Mouse (Mus musculus): Measurements from ENCODE around the gene Echs1. TPM values are rescaled to one million over a fixed set of nuclear protein-coding genes. Genes with fewer than 3 reads are reported as not detected.

Echs1 gene
- total RNA-seq, 4 experiments from 2014 or later = 61.4 to 68.6 (median 65.7) TPM

DNA sequence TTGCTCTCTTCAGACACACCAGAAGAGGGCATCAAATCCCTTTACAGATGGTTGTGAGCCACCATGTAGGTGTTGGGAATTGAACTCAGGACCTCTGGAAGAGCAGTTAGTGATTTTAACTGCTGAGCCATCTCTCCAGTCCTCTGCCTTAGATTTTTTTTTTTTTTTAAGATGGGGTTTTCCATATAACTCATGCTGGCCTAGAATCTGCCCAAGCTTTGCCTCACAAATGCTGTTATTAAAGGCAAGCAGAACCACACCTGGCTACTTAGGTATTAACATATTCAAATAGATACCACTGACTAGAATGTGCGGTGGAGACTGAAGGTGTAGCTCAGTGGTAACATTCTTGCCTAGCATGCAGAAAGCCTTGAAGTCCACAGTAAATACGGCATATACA lies 4.2 kb upstream of the Echs1 start:
- DNase-seq (ENCODE audit: low spot score in 2 of 2) = no peak

DNA sequence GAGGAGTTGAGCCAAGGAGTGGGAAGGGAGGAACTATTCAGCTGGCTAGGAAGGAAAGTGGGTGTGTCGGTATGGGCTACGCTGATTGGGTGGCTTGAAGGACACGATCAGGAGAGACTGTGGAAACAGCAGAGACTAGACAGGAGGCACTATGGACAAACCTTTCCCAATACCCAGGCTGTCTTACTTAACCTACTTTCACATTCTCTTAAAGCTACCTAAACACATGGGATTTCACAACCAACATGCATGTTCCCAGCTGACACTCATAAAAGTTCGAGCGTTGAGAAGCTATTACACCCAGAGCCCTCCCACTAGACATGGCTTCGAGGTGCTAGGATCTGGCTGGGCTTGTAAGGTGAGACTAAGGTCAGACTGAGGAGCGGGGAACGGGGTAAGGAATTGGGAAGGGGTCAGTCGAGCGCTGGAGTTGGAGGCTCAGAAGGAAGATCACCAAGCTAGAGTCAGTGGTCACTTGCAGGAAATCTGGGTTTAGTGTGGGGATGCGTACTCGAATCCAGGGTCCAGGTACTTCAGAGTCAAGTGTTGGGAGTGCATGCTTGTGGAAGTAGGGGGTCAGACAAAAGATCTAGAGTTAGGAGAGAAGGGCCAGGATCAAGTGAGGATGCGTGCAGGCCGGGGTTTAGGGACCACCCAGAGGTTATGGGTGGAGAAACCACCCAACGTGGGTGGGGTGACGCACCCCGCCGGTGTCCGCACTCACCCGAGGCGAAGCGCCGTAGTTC lies 520 bp downstream of the Echs1 start, which contains the start of gene Paox:
Paox (plus strand) TSS at position 217 of the 746 bp plus-strand sequence.
- DNase-seq (ENCODE audit: low spot score in 2 of 2) = peak; percentile 51 to 53

DNA sequence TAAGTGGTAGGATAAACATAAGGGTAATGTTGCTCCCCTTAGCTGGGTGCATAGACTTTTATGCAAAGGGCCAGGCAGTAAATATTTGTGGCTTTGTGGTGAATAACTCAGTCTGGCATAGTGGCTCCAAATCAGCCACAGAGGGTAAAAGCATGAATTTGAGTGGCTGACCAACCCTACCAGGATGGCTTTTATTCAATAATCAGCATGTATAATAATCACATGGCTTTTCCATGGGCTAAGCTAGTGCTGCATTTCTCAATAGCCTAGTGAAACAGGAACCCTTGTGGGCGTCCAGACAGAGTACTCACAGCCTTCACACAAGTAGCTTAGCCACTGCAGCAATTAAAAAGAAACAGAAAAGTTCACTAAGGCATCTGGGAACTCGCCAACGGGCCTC lies 4.3 kb downstream of the Echs1 start:
- DNase-seq (ENCODE audit: low spot score in 2 of 2) = no peak

DNA sequence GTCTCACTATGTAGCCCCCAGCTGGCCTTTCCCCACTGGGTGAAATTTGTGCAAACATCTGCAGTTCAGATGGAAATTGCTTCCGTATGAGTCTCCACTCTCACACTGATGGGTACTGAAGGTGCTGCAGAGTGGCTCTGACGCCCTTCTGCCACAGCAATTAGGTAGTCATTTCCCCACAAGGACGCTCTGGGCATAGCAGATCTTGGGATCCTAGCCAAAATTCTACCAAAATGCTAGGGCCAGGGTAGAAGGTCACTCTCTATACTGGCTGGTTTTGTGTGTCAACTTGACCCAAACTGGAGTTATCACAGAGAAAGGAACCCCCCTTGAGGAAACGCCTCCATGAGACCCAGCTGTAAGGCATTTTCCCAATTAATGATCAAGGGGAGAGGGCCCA lies 12.3 kb downstream of the Echs1 start:
- no peak for DNase-seq (ENCODE audit: low spot score in 2 of 2)

DNA sequence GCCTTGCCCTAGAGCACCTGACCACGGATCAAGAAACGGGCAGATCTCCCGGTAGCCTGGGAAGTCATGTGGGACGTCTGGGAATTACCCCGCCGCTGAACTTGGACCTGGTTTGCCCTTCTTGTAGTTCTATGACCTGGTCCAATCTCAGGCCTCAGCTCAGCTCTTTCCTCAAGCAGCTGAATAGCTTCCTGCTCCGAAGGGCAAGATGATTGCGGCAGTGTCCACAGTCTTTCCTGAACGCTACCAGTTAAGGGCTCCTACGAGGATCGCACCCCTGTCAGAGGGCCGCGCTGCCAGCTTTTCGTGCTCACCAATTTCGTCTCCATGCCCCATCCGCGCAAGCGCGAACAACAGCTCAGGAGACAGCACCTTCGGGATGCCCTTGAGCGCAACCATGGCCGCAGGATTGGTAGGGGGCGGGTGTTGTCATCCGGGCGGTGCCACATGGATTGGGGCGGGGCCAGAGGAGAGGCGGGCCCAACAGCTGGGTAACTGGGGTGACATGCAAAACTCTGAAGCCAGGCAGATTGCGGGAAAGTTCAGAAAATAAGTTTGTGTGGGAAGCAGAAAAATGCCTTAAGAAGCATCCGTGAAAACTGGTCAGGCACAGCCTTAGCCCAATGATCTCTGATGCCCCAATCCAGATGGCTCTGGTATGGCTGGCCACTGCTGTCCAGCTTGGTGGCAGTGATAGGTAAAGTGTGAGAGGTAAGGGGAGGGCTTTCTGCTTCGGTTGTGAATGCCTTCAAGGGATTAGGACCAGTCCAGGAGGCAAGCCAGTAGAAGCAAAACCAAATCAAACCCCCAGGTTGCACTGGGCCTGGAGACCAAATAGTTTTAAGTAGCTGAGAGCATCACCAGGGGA lies 14.0 kb downstream of the Echs1 start, which contains the start of gene Fuom:
Fuom (minus strand) TSS at position 449 of the 868 bp plus-strand sequence.
- peak; percentile 75 to 87 for DNase-seq (ENCODE audit: low spot score in 2 of 2)

DNA sequence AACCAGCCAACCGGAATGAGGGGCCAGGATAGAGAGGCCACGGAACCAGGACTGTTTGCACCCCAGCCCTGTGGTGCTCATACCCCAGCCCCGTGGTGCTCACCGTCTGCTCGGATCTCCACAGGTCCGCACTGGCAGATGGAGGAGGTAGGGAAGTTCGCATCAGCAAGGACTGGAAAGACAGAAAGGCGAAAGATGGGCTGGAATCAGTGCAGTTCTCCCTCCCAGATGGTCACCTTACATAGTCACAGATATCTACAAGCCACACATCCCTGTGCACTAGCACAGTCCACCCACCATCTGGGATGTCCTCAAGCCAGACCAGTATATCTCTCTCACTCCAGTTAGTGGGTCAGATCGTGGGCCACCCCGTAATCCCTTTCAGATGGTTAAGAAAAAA lies 14.8 kb downstream of the Echs1 start:
- DNase-seq (ENCODE audit: low spot score in 2 of 2) = no peak

DNA sequence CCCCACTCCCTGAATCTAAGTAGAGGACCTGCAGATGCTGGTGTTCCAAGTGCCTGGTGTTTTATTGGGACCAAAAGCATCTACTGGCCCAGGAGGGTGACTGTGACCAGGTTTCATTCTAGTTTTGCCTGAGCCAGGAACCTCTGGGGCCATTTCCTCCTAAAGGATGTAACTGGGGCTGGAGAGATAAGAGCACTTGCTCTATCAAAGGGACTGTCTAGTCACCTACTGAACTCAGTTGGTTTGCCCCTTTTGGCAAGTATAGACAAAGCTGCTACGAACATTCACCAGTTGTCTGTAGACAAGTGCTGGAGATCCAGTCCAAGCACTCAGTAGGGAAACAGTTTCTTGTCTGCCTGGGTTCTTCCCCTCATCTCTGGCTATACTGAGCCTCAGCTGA lies 17.8 kb downstream of the Echs1 start:
- DNase-seq (ENCODE audit: low spot score in 2 of 2) = no peak

DNA sequence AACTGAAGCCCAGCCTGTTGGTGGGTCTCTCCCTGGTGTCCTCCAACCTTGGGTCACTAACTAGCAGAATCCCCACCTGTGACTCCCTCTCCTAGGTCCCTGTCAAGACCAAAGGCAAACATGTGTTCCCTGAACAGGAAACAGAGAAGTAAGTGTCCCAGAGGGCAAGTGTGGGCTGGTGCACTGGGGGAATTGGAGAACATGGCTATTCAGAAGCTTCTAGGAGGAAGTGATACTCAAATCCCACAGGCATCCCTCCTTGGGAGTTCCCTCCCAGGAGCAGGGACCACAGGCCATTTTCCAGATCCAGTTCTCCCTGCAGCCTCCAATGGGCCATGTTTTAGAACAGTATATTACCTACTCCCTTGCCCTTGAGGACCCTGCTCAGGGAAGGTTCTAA lies 20.2 kb downstream of the Echs1 start:
- no peak for DNase-seq (ENCODE audit: low spot score in 2 of 2)

DNA sequence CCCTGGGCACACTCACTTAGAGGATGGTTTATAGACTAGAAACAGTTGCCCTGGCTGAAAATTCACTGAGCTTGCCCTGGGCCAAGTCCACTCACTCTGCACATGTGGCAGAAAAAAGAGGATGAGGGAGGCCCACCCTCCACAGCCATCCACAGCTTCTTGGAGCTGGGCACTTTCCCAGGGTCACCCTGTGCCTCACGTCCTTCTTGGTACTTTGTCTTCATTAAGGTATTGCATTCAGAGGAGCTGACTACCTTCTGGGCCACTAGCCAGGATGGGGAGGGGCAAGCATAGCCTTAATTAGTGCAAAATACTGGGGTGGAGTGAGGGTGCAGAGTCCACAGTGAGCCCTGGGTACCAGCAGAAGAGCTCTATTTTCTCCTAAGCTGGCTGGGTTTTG lies 20.7 kb downstream of the Echs1 start:
- DNase-seq (ENCODE audit: low spot score in 2 of 2) = no peak

DNA sequence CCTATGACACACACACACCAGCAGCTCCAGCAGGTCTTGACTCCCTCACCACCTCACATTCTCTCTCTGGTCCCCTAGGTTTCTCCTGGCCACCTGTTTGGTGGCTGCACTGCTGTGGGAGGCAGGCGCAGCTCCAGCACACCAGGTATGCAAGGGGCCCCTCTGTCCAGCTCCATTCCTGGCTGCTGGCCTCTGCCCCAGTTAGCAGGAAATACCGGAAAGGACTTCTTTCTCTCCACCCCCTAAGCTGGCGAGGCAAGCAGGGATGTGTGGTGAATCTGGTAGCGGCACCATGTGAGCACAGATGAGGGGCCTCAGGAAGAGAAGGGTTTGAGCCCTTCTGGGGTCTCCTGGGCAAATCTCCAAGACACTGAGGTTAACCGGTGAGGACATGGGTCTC lies 21.3 kb downstream of the Echs1 start:
- no peak for DNase-seq (ENCODE audit: low spot score in 2 of 2)

DNA sequence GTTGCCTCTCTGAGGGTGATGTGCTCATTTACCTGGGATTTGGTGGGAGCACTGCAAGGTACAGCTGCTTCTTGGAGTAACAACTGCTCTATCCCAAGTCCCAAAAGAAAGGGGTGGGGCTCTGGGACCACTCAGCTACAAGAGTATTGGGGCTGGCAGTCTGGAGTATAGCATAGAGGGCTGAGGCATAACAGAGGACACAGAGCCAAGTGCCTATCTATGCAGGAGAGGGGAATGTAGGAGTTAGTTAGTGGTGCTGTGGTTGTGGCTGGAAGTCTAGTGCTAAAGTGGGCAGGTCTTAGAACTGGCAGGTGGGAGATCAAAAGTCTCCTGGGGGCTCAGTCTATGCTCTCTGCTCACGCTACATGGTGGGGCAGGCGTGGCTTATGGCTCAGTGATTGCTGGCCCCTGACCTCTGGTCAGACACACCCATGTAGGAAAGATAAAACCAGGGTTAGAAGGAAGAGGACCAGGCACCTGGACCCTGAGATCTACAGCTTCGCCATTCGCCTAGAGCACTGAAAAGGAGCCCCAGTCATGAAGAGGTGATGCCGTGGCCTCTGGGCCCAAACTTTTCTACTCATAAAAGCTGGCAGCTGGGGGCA lies 23.2 kb downstream of the Echs1 start, which contains the start of gene Prap1:
Prap1 (plus strand) TSS at position 472 of the 605 bp plus-strand sequence.
- DNase-seq (ENCODE audit: low spot score in 2 of 2) = no peak

DNA sequence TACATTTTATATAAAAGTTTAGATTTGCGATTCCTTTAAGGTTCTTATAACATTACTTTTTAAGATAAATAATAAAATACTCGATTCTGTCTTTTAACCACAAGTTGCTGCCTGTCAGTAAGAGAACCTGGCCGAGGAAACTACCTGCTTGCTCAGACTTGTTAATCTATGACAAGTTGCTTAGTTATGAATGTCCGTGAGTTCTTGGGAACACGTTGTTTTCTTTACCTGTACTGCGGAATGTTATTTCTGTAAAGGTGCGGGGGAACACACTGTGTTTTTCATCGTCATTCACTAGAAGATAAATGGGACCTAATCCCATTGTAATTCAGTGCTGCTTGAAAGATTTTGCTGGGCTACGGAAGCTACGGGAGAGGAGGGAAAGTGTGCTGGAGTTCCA lies 25.7 kb downstream of the Echs1 start:
- DNase-seq (ENCODE audit: low spot score in 2 of 2) = no peak

DNA sequence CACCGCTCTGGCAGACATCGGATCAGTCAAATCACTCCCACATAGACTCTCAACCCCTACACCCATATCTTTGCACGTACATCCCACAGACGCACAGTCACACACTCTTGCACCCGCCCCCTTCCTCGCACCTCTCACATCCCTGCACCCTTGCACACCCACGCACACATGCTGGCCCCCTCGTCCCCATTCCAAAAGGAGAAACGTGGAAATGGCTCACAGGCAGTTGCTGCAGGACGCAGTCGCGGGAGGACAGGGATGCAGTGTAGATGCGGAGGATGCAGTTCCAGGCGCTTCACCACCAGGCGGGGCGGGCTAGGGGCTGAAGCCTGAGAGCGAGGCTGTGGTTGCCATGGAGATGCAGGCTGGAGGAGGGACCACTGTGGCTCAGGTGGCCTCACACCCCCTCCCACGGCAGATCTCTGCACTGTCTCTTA lies 34.0 kb downstream of the Echs1 start, which contains the start of gene Caly:
Caly (minus strand) TSS at position 307 of the 437 bp plus-strand sequence.
- DNase-seq (ENCODE audit: low spot score in 2 of 2) = peak; percentile 89 to 93

DNA sequence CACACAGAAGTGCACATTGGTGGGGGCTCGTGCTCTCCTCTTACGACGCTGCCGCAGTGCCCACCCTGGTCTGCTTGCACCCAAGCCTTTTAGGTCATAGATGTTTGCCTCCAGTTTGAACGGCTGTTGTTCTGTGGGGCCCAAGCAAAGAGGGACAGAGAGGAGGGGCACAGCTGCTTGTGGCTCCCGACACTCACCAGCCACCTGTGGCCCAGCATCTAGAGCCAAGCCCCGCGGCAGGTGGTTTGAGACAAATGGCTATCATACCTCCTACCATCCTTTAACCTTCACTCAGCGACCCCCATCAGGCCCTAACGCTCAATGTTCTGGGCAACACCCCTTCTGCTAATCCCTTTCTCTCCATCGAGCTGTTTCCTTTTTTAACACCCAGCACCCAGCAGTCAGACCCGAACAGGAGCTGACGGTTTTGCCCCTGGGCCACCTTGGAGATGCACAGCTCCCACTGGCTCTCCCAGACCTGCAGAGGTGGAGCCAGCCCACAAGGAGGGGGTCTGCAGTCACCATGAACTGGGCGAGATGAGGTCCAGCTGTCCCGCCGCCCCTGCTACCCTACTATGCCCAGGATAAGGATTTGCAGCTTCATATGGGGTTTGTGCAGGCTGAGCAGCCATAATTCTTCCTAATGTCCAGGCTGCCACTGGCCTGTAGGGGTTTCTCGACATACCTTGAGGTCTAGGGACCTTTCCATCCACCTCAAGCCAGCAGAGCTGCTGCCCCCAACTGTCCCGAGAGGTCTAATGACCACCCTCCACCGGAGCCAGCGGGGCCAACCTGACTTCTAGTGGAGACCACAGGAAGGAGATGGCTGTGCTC lies 34.7 kb downstream of the Echs1 start:
- peak; percentile 43 to 45 for DNase-seq (ENCODE audit: low spot score in 2 of 2)

DNA sequence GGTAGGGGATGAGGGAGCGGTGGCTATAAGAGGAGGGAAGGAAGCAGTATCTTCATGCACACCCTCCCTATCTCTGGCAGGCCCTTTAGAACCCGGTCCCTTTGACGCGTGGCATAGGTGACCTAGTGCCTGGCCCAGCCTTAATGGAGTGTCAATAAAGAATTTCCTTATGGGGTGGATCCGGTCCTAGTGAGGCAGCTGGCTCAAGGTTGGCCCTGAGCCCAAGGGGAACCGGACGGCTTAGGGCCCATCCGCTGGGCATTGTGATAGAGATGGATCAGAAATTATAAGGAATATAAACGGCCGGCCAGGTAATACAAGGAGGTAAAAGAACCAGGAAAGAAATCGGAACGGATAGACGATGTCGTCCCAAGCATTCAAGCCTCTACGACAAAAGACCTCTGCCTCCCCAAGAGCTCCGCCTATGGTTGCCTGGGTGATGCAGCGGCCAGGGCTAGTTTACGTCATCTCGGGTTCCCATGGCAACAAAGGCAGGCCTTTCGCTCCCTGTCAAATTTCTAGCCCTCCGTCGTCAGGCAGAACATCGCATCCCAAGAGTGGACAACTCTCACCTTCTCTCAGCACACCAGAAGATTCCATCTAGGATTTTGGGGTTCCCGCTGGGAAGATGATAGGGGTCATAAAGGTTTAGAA lies 35.6 kb downstream of the Echs1 start:
- peak; percentile 90 to 92 for DNase-seq (ENCODE audit: low spot score in 2 of 2)

DNA sequence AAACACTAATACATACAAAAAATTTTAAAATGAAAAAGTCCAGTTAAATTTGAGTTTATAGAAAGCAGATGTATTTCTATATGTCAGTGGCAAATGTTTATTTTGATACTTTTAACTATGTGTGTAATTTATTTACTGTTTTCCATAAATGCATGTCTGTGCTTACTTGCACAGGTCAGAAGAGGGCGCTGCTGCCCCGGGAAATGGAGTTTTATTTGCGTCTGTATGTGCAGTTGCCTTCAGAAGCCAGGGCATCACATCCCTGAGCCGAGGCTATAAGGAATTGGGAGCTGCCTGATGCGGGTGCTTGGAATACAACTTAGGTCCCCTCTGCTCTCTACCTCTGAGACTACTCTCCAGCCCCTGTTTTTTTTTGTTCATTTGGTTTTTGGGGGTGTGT lies 37.6 kb downstream of the Echs1 start:
- DNase-seq (ENCODE audit: low spot score in 2 of 2) = peak in 1 of 2 experiments; percentile 80

DNA sequence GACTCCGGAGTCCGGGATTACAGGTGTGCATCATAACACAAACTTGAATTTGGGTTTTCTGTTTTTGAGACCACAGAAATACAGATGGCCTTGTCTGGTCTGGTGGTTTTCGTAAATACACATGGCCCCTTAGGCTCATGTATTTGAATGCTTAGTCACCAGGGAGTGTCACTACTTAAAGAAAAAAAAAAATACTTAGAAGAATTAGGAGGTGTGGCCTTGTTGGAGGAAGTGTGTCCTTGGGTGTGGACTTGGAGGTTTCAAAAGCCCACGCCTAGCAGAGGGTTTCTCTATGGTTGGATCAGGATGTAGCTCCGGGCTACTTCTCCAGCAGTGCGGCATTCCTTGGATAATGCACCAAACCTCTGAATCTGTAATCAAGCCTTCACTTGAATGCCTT lies 38.6 kb downstream of the Echs1 start:
- no peak for DNase-seq (ENCODE audit: low spot score in 2 of 2)

DNA sequence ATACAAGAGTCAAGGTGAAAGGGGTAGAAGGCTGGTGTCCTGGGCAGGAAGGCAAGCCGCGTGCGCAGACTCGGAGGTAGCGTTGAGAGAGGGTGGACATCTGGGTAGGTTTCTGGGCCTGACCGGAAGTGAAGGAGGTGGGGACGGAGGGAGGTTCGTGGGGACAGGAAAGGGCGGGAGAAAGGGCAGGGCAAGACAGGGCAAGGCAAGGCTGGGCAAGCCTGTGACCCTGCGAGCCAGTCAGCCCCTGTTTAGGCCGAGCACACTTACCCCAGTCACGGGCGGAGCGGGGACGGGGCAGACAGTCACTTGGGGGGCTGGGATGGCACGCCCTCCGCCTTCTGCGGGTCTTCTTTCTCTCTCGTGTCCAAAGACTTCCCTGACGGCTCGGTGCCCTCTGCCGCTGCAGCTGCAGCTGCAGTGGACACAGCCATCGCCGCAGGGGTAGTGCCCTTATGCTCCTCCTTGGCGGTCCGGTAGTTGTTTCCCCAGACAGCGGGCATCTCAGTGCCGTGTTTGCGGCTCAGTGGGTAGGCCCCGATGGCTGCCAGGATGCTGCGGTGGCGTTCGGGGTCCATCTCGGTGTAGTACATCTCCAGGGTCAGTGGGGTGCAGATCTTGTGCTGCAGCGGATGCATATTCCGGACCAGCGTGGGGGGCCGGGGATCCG lies 46.1 kb downstream of the Echs1 start:
- no peak for DNase-seq (ENCODE audit: low spot score in 2 of 2)

DNA sequence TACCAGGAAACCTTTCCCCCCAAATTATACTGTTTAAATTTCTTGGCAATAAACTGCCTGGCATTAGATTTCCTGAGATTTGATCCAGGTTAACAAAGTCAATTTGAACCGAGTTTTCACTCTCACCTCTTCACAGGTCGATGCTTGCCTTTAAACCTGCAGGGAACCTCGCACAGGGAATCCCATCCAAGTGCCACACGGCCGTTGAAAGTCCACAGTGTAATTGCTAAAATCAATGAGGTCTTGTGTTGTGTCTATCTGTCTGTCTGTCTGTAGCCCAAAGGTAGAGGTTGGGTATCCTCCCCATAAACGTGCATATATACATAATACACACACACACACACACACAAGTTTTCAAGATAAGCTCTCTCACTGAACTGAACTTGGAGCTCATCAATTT lies 48.9 kb downstream of the Echs1 start:
- DNase-seq (ENCODE audit: low spot score in 2 of 2) = no peak

DNA sequence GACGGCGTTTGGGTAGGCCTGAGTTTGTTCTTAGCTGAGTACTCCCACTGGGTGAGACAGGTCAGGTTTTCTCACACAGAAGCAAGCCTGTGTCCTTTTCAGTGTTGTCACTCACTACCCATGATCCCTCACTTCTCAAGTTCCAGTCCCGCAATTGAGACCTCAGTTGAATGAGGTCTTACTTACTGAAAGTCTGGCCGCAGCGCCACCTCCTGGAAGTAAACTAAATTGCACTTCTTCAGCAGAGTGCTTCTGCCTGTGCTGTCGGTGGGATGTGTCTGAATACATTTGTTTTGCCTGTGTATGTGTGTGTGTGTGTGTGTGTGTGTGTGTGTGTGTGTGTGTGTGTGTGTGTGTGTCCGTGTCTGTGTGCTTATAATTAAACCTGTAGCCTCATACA lies 53.2 kb downstream of the Echs1 start:
- peak; percentile 60 to 83 for DNase-seq (ENCODE audit: low spot score in 2 of 2)
